Mouse (Mus musculus): ENCODE results near the gene Olfr316. TPM values are rescaled to one million over a fixed set of nuclear protein-coding genes. Genes with fewer than 3 reads are reported as not detected.

Olfr316 gene
- total RNA-seq (2023): not detected

DNA sequence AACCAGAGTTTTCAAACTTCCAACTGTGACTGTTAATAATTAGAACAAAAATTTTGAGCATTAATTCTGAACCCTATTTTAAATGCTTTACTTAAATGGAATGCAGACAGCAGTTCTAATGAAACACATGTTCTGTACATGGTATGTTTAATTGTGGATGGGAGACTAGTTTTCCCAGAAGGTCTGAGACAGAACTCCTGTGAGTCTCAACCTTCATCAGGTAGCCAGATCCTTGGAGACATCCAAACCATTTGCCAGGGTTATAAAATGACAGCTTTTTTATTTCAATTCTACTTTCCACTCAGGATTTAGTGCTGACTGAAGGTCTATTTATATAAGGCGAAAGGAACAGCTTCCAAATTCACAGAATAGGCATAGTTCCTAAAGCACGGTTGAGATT is at the start of gene Olfr316:
TSS of gene Olfr316 (plus strand) at position 301 of the 400 bp plus-strand sequence.

DNA sequence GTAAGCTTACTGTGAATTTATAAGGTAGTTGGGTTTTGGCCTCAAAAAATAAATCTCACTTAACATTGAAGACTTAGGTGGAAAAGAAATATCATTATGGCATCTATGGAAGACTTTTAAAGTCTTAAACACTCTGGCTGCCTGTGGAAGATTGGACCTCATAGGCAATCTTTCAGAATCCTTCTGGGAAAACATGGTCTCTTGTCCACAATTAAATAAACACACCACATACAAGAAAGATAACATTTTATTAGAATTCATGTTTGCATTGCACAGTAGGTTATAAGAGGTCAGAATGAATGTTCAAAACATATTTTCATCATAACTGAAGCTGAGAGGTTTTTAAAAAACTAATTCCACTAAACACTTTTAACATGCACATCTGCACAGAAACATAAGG is 28.6 kb upstream of the Olfr316 start, which contains the start of gene Olfr318:
TSS of gene Olfr318 (minus strand) at position 101 of the 400 bp plus-strand sequence.

DNA sequence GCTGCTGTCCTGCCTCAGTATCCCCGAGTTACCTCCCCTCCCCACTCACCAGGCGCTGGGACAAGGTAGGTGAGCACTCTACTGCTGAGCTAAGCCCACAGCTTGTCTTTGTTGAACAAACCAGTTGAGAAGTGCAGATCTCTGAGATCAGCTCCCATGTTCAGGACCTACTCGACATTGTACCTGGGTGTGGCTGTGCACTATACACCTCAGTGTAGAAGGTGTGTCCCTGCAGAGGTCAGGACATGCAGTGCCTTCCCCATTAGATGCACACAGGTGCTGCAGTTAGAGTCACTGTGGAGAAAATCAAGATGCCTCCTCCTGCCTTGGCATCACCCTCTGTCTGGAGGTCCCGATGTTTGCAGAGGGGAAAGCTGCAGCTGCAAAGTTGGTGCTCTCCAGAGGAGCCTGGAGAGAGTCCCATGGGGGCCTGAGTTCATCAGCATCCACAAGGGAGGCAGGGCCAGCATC is 13.7 kb upstream of the Olfr316 start, which contains the start of gene Olfr317:
TSS of gene Olfr317 (minus strand) at position 421 of the 471 bp plus-strand sequence.

DNA sequence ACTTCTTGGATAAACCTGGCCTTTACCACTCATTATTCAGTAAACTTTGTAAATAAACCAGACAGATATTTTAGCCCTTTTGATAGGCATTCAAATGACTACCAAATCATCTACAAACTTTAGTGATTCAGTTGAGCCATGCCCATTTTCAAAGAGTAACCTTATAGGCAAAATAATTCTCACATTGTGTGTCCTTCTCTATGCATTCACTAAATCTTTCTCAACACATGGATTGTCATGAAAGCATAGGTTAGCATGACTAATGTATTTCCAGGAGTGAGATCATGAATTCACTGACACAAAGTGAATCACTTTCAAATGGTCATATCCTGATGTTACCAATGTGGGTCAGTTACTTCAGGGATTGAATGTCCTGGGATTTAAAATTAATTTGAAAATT is 20.4 kb downstream of the Olfr316 start, which contains the start of gene Olfr315:
TSS of gene Olfr315 (plus strand) at position 301 of the 400 bp plus-strand sequence.

DNA sequence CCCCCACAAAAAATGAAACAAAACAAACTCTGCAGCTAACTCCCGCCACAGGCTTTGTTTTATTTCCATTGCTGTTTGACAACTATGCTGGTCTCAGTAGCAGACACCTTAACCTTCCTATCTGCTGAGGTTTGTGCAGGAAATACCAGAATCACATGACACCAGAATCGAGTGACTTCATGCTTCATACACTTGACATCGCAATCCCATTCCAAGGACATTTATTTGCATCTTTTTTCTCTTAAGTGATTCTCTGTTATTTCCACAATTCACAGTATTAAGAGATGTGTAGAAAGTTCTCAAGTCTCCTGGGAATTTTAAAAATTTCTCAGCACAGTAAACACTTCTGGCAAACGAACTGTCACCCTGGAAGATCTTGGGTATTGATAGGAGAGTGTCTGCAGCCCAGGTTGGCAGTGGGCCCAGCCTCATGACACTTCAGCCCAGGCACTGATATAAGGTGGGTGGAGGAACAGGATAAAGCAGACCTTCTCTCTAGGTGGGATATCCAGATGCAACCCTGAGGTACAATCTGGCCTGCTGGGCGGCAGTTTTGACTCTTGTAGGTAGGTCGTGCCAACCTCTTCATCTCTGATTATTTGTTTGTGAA is 30.1 kb downstream of the Olfr316 start, which contains the start of gene Olfr314:
TSS of gene Olfr314 (plus strand) at position 473 of the 610 bp plus-strand sequence.

DNA sequence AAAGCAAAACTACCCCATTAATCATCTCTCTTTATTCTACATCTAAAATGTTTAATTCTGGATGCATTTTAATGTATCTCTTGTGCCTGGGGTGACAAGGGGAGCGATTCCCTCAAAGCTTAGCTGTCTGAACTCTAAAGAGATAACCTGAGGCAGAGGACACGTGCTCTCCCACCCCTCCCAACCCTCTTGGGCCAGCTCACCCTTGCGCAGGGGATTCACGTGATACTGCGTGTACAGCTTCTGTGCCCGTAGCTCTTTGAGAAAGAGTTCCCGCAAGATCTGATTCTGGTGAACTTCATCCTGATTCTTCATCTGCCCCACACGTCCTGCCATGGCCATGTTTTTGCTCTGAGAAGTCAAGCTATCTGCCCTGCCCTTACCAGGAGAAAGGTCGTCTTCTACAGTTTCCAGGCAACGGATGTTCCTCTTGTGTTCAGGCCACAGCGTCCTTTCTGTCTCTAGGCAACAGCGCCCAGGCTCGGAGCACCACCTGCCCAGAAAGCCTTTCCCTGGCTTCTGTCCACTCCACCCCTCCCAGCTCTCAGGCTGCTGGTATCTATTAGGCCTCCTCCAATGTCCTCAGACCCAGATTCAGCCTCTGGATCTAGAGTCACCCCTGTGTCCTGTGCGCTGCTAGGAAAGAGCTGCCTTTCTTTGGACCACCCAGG is 49.2 kb downstream of the Olfr316 start, which contains the start of gene Fam183b:
TSS of gene Fam183b (minus strand) at position 403 of the 671 bp plus-strand sequence.

Other genes starting within 250 kb of the Olfr316 start
- not detected for gene Olfr330, start 217.9 kb upstream of the Olfr316 start, total RNA-seq (2023)
- not detected for gene Olfr329-ps, start 206.3 kb upstream of the Olfr316 start, total RNA-seq (2023)
- gene Olfr328, start 197.1 kb upstream of the Olfr316 start, total RNA-seq (2023): under 1 TPM; 0.16 to 0.44 TPM
- gene Olfr224, start 182.2 kb upstream of the Olfr316 start, total RNA-seq (2023): not detected
- gene Olfr325, start 175.0 kb upstream of the Olfr316 start, total RNA-seq (2023): not detected
- gene Olfr324, start 157.6 kb upstream of the Olfr316 start, total RNA-seq (2023): not detected
- not detected for gene 2210407C18Rik, start 136.7 kb upstream of the Olfr316 start, total RNA-seq (2023)
- not detected for gene Olfr323, start 122.2 kb upstream of the Olfr316 start, total RNA-seq (2023)
- gene Trim58, start 112.3 kb upstream of the Olfr316 start, total RNA-seq (2023): 1 to 10 TPM in 1 of 2 experiments, under 1 TPM in 1; 0.88 to 1.2 TPM
- gene Olfr322, start 94.0 kb upstream of the Olfr316 start, total RNA-seq (2023): under 1 TPM in 1 of 2 experiments, not detected in 1; 0.07 TPM
- not detected for gene Olfr320, start 71.6 kb upstream of the Olfr316 start, total RNA-seq (2023)
- gene Olfr319, start 53.6 kb upstream of the Olfr316 start, total RNA-seq (2023): not detected
- under 1 TPM; 0.11 to 0.18 TPM for gene Olfr318, start 28.7 kb upstream of the Olfr316 start, total RNA-seq (2023)
- gene Olfr317, start 13.5 kb upstream of the Olfr316 start, total RNA-seq (2023): not detected
- gene Olfr315, start 20.5 kb downstream of the Olfr316 start, total RNA-seq (2023): not detected
- gene Olfr314, start 30.2 kb downstream of the Olfr316 start, total RNA-seq (2023): not detected
- not detected for gene Fam183b, start 49.2 kb downstream of the Olfr316 start, total RNA-seq (2023)
- not detected for gene Olfr313, start 62.3 kb downstream of the Olfr316 start, total RNA-seq (2023)
- gene Olfr312, start 76.5 kb downstream of the Olfr316 start, total RNA-seq (2023): not detected
- not detected for gene Olfr311, start 86.5 kb downstream of the Olfr316 start, total RNA-seq (2023)
- gene Gm12258, start 94.4 kb downstream of the Olfr316 start, total RNA-seq (2023): 1 to 10 TPM; 1.6 to 2.4 TPM
- 1 to 10 TPM; 2.2 to 3.8 TPM for gene 2810021J22Rik, start 114.5 kb downstream of the Olfr316 start, total RNA-seq (2023)
- 1 to 10 TPM; 4.5 to 4.9 TPM for gene Zfp39, start 151.5 kb downstream of the Olfr316 start, total RNA-seq (2023)
- 1 to 10 TPM; 3.0 to 8.3 TPM for gene Btnl10, start 165.2 kb downstream of the Olfr316 start, total RNA-seq (2023)
- 10 to 100 TPM; 48.0 to 49.7 TPM for gene Rnf187, start 186.2 kb downstream of the Olfr316 start, total RNA-seq (2023)
- gene Hist3h2ba, start 196.2 kb downstream of the Olfr316 start, total RNA-seq (2023): 10 to 100 TPM; 14.0 to 44.6 TPM
- 10 to 100 TPM; 56.8 to 72.0 TPM for gene Hist3h2a, start 202.0 kb downstream of the Olfr316 start, total RNA-seq (2023)
- not detected for gene Trim17, start 202.0 kb downstream of the Olfr316 start, total RNA-seq (2023)
- 10 to 100 TPM; 60.6 to 63.2 TPM for gene Trim11, start 225.4 kb downstream of the Olfr316 start, total RNA-seq (2023)

All from neutrophil, adult 59 days (primary cell).